Mouse (Mus musculus): ENCODE data around the gene Alox12.

Gene Alox12

DNA sequence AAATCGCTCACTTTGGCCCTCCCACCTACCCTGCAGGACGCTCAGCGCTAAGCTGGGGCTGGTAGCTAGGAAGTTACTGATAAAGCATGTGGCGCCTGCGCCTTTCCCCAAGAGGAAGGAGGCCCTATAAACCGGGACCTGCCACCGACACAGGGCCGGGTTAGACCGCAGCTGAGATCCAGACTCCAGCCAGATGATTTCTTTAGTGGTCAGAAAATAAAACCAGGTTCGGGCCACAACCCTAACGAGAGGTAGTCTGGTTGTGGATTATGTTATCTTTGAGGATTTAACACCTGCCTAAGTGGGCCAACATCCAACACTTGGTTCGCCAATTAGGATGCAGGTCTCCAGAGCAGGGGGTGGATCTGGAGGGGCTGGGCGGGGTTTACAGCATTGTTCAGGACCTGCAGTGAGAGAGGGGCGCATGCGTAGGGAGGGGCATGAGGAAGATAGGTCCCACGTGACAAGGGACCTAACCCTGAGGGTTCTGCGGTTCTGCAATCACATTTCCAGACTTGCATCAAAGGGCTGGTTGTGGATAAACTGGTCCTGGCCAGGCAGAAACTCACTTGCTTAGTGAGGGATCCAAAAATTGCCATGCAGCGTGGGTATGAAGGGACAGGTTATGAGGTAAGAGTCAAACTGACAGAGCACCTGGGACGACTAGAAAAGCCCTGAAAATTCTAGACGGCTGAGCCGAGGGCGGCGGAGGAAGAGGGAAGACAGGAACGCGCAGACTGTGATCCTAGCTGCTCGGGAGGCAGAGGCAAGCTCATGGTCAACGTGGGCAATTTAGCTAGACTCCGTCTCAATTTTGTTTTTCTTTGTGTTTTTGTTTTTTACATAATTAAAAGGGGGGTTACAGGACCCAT, 34.2 kb downstream of the Alox12 start, which contains the start of gene Slc16a13:
Slc16a13 (minus strand) TSS at position 334 of the 872 bp plus-strand sequence.
- DNase-seq (ENCODE audit: low spot score), result peak; percentile 73

DNA sequence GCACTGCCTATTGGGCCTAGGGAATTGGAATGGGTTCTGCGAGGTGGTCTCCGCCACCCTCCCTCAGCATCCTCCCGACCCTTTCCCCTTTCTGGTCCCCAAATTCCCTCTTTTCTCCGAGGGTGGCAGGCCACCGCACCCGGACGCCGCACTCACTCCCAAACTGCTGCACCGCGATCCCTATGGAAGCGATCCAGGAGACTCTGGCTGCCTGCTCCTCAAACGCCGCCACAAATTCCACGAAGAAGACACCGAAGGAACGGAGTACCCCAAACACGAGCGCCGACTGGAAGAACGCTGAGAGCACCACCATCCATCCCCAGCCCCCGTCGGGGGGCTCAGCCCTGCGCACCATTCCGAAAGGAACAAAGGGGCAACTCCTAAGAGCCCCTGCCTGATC, 34.8 kb downstream of the Alox12 start:
- no peak for DNase-seq (ENCODE audit: low spot score)

DNA sequence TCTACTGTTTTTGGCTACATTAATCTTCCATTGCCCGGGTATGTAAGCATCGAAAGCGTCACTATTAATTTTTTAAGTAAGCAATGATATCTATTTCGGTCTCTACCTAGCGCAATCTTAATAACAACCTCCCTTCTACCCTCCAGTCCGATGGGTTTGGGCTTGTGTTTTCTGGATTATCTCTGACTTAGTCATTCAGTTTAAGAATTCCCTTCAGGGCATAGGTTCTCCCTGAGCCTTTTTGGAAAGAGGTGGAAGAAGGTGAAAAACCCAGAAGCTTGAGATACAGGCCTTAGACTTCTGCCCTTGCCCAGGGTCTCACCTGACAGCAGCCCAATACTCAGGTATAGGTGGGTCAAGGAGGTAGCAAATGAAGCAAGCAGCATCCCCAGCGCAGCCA, 35.3 kb downstream of the Alox12 start:
- DNase-seq (ENCODE audit: low spot score), result no peak

DNA sequence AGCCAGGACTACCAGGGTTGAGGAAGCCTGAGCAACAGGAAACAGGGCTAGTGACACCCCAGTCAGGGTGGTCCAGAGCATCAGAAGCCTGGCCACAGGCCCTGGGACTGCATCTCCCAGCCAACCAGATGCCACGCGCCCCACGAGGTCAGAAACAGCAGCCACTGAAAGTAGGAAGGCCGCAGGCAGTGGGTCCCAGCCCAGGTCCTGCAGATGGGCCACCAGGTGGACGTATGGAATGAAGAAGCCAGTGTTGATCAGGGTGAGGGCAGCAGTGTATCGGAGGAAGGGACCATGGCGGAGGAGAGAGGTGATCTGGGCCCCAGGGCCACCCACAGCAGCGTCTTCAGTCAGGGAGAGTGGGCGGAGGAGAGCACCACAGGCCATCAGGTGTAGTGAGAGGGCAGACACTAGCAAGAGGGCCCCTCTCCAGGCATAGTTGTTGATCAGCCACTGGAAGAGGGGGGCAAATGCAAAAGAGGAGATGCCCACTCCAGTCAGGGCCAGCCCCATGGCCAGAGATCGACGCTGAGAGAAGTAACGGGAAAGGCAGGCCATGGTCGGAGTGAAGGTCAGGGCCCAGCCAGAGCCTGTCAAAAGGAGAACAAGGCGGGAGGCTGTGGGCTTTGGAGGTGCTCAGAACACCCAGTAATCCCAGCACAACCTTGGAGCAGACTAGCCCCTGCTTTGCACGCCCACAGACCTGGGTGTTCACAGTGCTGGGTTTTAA, 36.2 kb downstream of the Alox12 start:
- no peak for DNase-seq (ENCODE audit: low spot score)

DNA sequence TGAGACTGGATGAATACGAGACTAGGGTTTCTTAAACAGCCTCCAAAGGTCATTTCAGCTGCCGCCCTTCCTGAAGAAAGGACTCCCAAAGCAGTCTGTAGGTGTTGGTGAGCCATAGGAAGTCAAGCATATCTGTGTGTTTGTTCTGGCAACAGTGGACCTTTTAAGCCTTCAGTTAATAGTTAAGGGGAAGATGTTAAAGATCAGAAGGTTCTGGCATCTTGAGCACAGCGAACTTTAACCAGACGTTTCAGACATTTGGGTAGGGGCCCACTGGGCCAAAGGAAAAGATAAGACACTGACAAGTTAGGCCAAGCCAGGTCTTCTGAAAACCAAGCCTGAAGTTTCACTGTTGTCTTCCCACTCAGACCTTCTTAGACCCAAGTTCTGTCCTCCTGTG, 37.1 kb downstream of the Alox12 start:
- DNase-seq (ENCODE audit: low spot score), result no peak

DNA sequence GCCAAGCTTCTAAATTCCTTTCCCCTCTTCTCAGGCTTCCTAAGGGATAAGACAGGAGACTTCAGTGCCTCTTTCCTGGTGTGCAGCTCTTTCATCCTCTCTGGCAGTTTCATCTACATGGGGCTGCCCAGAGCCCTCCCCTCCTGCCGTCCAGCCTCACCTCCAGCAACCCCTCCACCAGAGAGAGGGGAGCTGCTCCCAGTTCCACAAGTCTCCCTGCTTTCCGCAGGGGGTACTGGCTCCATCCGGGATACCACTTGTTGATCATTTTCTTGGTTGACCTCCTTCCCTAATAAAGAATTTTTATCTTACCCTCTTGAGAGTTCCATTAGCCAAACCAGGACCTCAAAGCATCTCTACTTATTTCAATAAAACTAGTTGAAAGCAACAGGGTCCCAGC, 39.0 kb downstream of the Alox12 start:
- no peak for DNase-seq (ENCODE audit: low spot score)

DNA sequence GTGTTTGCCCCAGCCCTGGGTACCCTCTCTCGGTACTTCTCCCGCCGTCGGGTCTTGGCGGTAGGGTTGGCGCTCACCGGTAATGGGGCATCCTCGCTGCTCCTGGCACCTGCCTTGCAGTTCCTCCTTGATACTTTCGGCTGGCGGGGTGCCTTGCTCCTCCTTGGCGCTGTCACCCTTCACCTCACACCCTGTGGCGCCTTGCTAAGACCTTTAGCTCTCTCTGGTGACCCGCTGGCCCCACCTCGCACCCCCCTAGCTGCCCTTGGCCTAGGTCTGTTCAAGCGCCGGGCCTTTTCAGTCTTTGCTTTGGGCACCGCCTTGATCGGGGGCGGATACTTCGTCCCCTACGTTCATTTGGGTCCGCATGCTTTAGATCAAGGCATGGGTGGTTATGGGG, 39.9 kb downstream of the Alox12 start:
- no peak for DNase-seq (ENCODE audit: low spot score)

DNA sequence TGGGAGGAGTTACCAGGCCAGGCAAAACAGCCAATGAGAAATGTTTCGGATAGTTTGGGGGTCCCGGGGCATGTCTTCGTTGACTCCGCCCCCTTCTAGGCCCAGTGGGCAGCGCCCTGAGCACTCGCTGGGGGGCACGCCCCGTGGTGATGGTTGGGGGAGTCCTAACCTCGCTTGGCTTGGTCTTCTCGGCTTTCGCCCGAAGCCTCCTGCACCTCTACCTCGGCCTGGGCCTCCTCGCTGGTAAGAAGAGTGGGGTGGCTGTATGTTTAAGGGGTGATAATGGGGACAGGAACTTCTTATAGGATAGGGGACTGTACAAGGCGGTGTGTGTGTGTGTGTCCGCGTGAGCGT, 40.3 kb downstream of the Alox12 start:
- DNase-seq (ENCODE audit: low spot score), result no peak

DNA sequence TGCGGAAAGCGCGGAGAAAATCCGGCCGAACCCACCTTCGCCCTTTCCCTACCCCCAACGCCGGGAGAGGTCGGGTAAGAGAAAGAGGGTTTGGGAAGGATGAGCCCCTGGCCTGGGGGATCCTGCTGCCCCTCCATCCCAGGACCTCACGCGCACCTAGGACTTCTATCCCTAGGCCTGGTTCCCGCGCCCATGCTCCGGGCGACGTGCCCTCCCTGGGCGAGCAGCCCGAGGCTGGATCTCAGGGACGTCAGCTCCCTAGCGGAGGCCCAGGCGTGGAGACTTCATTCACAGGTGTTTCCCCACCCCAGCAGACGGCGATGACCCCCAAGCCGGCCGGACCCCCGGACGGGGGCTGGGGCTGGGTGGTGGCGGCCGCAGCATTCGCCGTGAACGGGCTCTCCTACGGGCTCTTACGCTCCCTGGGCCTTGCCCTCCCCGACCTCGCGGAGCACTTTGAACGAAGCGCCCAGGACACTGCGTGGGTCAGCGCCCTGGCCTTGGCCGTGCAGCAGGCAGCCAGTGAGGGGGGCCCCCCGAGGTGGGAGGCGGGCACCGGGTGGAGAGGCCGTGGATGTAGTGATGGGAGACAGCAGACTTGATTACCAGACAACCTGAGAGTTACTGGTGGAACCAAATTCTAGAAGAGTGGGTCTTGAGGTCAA, 40.8 kb downstream of the Alox12 start:
- DNase-seq (ENCODE audit: low spot score), result no peak

DNA sequence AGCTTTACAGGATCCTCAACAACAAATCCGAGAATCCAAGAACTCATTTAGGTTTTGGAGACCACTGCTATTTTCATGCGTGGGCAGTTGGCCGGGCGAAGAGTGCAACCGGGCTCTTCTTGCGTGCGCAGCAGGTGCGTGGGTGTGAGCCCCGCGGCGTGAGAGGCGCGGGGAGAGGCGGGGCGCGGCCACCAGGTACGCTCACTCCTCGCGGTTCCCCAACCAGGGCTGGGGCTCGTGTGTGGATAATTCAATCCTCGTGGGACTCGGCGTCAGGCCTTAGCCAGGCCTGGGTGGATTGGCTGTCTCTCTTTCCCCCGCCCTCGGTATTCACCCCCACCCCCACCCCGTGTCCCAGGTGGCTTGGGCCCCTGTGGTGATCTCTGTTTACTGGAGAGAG, 41.4 kb downstream of the Alox12 start:
- DNase-seq (ENCODE audit: low spot score), result no peak

DNA sequence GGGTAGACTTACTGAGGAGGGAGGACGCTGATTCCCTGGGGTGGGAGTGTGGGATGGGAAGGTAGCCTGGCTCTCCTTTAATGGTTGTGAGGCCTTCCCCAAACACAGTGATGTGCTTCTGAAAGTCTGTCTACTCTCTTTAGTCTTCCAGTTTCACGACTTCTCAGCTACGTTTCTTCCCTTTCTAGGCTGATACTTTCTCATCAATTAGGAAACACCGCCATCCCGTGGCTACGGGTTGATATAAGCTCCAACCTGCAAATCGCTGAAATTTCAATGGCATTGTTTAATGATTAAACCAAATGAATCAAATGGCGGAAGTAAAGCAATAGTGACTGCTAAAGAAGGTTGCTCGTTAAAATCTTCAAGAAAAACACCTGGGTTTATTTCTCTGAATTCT, 42.3 kb downstream of the Alox12 start:
- DNase-seq (ENCODE audit: low spot score), result no peak

DNA sequence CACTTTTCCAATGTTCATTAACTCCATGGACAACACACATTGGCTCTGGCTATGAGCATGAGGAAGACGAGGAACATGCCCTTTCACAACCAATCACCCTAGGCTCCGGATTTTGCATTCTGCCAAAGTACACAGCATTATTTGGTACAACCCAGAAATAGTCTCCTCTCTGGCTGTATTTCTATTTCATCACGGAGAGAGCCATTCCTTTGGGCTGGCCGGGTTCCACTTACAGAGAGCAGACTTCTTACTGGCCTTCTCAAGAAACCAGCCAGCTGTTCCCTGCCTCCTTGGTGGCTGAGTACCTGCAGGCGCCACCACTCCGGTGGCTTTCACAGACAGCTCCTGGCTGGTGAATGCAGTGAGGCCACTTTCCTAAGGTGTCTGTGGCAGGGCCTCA, 42.7 kb downstream of the Alox12 start, which contains the start of gene Slc16a11:
Slc16a11 (plus strand) TSS at position 330 of the 400 bp plus-strand sequence.
- DNase-seq (ENCODE audit: low spot score), result no peak

DNA sequence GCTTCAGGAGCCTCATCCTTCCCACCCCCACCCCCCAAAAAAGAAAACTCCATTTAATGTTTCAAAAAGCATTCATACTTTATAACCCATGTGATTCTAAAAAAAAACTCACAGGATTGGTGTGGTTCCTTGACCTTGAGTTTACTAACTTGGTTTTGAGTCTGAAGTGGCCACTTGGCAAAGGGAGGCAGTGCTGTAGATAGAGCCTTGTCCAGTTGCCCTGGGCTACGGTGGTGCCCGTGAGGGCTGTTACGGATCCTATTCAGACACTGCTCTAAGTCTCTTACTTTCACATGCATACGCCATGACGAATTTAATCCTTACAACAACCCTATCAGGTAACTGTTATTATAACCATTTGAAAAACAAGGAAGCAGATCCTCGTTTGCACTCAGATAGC, 43.2 kb downstream of the Alox12 start:
- DNase-seq (ENCODE audit: low spot score), result no peak

DNA sequence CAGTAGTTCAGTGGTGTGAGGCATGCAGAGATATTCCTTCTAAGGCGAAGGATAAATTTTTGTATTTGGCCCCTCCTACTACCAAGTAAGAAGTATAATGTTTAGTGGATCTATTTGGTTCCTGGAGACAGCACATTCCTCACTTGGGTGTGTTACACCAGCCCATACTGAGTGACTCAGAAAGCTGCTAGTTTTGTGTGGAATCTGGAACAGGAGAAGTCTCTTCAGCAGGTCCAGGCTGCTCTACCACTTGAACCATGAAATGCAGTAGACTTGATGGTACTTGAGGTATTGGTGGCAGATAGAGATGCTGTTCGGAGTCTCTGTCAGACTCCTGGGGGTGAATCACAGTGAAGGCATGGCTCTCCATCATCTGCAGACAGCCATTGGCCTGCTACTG, 44.5 kb downstream of the Alox12 start:
- no peak for DNase-seq (ENCODE audit: low spot score)

DNA sequence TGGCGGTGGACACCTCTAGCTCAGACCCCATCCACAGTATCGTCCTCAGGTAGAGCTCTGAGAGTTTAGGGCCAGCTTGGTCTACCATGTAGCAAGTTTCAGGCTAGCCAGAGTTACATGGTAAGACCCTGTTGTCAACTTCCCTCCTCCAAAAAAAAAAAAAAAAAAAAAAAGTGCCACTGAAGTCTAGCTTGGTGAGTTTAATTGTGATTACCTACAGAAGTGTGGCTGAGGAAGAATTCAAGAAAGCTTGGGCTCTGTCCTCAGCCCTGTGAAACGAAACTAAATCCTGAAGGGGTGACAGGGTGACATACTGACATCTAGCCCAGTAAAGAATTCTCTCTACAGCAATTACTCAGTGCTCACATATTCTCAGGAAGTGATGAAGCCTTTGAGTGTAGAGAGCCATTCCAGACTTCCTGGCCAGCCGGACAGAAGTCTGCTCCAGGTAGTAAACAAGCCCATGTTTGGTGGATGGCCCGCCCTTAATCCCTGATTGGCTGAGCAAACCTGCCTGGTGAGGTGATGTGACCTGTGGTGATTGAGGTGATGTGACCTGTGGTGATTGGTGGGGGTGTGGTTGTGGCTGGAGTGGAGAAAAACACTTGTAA, 46.3 kb downstream of the Alox12 start:
- no peak for DNase-seq (ENCODE audit: low spot score)

DNA sequence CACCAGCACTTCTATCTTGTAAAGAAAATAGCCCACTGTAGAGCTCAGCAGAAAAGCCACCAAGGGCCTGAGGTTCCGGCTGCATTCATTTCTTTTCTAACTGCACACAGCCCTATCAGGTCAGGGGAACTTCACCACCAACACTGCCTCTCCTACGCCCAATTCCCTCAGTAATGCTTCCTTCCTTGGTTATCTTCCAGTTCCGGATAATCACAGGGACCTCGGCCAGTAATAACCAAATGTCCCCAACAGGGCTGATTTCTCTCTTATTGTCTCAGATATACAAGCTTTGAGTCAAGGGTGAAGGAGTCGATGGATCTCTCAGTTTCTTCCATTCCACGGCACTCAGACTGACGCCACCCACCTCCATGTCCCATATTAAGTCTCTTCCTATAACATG, 47.9 kb downstream of the Alox12 start:
- DNase-seq (ENCODE audit: low spot score), result no peak

DNA sequence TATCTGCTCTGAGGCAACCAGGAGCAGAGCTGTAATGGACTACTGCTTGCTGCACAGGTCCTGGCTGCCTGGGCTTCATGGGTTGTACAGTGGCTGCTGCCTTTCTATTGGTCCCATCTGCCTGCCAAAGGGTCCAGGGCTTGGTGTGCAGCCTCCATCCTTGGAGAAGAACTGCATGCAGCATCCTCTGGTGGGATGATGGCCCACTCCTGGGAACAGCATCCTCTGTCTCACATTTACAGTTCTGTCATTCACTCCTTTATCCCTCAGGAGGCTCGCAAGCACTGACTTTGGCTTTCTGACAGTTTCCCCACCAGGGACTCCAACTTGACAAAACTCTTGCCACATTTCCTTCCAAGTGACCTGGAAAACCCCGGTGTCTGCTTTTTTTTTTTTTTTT, 48.4 kb downstream of the Alox12 start:
- DNase-seq (ENCODE audit: low spot score), result no peak

DNA sequence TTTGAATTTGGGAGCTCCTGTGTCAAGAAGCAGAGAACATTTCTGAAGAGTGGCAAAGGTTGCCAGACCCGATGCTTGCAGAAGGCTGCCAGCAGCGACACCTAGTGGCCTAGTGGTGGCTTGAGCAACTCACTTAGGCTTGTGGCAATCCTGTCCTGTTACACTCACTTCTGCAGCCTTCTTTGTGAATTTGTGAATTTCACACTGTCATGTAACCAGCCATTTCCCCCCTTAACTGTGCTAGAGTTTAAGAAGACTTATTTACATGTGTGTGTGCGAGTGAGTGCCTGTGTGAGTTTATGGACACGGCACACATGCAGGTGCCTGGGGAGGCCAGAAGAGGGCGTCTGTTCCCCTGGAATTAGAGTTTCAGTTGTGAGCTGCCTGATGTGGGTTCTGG, 53.5 kb downstream of the Alox12 start:
- DNase-seq (ENCODE audit: low spot score), result peak; percentile 84

DNA sequence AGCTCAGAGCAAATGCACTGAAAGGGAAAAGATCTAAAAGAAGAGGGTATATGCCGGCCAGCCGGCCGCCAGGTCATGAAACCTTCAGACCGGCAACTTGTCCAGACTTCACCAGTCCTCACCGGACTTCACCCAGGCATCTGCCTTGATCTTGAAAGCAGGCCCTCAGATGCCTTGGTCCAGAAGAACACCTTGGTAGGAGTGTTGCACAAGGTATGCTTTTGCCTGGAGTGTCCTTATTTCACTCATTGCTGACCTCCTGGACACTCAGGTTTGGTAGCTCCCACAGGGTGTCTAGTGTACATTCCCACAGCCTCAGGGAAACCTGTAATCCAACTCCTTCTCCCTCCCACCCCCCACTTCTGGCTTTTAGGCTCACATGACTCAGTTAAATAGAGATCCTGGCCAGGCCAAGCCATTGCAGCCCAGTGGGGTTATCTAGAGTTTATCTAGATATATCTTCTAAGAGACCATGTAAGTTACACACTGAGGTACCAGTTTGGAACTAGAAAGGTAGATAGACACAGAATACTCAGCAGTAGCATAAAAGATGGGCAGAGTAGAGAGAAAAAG, 55.0 kb downstream of the Alox12 start:
- no peak for DNase-seq (ENCODE audit: low spot score)

DNA sequence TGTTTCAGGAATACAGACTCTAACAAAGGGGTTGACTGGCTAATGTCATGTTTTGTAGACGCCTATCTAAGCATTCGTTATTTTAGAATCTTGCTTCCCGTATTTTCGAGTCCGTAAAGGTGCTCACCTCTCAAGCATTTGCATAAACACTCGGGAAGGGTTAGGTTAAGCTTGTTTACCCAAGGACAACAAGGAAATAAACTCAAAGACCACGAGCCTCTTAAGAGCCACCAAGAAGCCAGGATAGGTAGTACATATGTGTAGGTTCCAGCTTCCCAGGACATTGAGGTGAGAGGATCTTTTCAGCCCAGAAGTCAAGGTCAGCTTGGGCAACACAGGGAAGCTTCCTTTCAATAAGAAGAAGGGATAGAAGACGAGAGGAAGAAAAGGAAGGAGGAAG, 56.0 kb downstream of the Alox12 start:
- no peak for DNase-seq (ENCODE audit: low spot score)

DNA sequence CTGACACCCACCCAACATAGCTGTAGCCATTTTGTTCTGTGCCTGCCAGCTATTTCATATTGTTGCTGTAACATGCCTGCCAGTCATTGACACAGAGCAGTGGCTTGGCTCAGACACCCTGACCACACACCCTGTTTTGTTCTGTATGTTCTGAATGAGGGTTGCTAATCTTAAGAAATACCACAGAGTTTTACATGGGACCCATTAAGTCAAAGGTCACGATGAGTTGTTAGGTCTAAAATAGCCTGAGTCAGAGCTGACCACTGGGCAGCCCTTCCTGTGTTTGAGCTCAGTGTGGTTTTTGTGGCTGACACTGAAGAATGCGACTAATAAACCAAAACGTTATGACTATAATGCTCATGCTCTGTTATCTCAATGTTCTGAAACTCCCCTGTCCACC, 56.8 kb downstream of the Alox12 start:
- DNase-seq (ENCODE audit: low spot score), result no peak
